Mouse (Mus musculus) cerebellum, adult 18-20 months (tissue): ENCODE results near the gene Akap13.
"Not testable (repeated sequence)": the region's sequence is repeated elsewhere in the genome, so short reads cannot be mapped to it uniquely, and the experiment has no call there.

ENCODE experiments used
- DNase-seq, 2 experiments: peaks; one replicate each; pipeline ENCODE4 v3.0.0; 2021

Gene Akap13

GRCm38 (mm10) chr7:75730216-75730615 lies 274.9 kb downstream of the Akap13 start:
- DNase-seq, result no peak

GRCm38 (mm10) chr7:75731951-75732350 lies 276.6 kb downstream of the Akap13 start:
- DNase-seq, result no peak

GRCm38 (mm10) chr7:75733166-75733565 lies 277.8 kb downstream of the Akap13 start:
- DNase-seq, result no peak

- DNase-seq, result peak; percentile 49 to 54
These were observed 283.9 kb downstream of the Akap13 start for GRCm38 (mm10) chr7:75739075-75739725.

- DNase-seq, result no peak
These were observed 289.2 kb downstream of the Akap13 start for GRCm38 (mm10) chr7:75744528-75744927.

- no peak for DNase-seq
These were observed 289.8 kb downstream of the Akap13 start for GRCm38 (mm10) chr7:75744978-75745638.

GRCm38 (mm10) chr7:75745969-75746368 lies 290.6 kb downstream of the Akap13 start:
- not testable (repeated sequence) for DNase-seq

GRCm38 (mm10) chr7:75750581-75750980 lies 295.2 kb downstream of the Akap13 start:
- no peak for DNase-seq

- DNase-seq, result no peak
These were observed 295.9 kb downstream of the Akap13 start for GRCm38 (mm10) chr7:75751161-75751803.

GRCm38 (mm10) chr7:75752442-75753191 lies 297.3 kb downstream of the Akap13 start:
- DNase-seq, result no peak

GRCm38 (mm10) chr7:75753192-75753783 lies 298.0 kb downstream of the Akap13 start:
- no peak for DNase-seq

- no peak for DNase-seq
These were observed 299.5 kb downstream of the Akap13 start for GRCm38 (mm10) chr7:75754587-75755499.

- DNase-seq, result no peak
These were observed 300.6 kb downstream of the Akap13 start for GRCm38 (mm10) chr7:75755861-75756449.

GRCm38 (mm10) chr7:75759992-75760514 lies 304.7 kb downstream of the Akap13 start:
- DNase-seq, result no peak

GRCm38 (mm10) chr7:75760661-75761319 lies 305.5 kb downstream of the Akap13 start:
- DNase-seq, result not testable (repeated sequence)

GRCm38 (mm10) chr7:75762225-75762624 lies 306.9 kb downstream of the Akap13 start:
- peak; percentile 28 to 36 for DNase-seq

- DNase-seq, result not testable (repeated sequence)
These were observed 311.9 kb downstream of the Akap13 start for GRCm38 (mm10) chr7:75767080-75767769.

GRCm38 (mm10) chr7:75768169-75768568 lies 312.8 kb downstream of the Akap13 start:
- no peak for DNase-seq

GRCm38 (mm10) chr7:75769909-75770308 lies 314.6 kb downstream of the Akap13 start:
- no peak for DNase-seq
